Mouse (Mus musculus): ENCODE measurements around the gene Tgm4. TPM values are rescaled to one million over a fixed set of nuclear protein-coding genes. Genes with fewer than 3 reads are reported as not detected.

Gene Tgm4
- polyA plus RNA-seq, 1 experiment from 2014 or later = 0.61 TPM

GRCm38 (mm10) chr9:123031496-123032246, 2.9 kb upstream of the Tgm4 start:
- Histone ChIP-seq H3K4me2 (ENCODE audit: low read length) (no peak overlapping the region), H3K4me1 (ENCODE audit: control insufficient read depth, insufficient read depth, low read depth, low read length) (no peaks in the 10 kb centered on the region), H3K4me3 (ENCODE audit: low read length) (no peak overlapping the region), H3K27ac (ENCODE audit: low read depth, low read length) (no peak overlapping the region), H3K9ac (ENCODE audit: low read depth, low read length) (no peak overlapping the region), H3K27me3 (replicated peaks; ENCODE audit: control insufficient read depth, insufficient read depth, low read length) (no peaks in the 10 kb centered on the region), H3K36me3 (ENCODE audit: control insufficient read depth, insufficient read depth, low read length) (no peaks in the 10 kb centered on the region), H3K9me3 (ENCODE audit: control insufficient read depth, low read length) (no peaks in the 10 kb centered on the region)
- WGBS = 85% methylated on average over 13 of the region's 13 CpGs
- no peak for ATAC-seq

- WGBS = 83% methylated on average over 1 of the region's 1 CpGs
- ATAC-seq = no peak
- H3K4me2 ChIP-seq (ENCODE audit: low read length) = no peak overlapping the region
- no peak overlapping the region for H3K9ac ChIP-seq (ENCODE audit: low read depth, low read length)
- no peaks in the 10 kb centered on the region for H3K9me3 ChIP-seq (ENCODE audit: control insufficient read depth, low read length)
- H3K4me3 ChIP-seq (ENCODE audit: low read length) = no peak overlapping the region
- H3K27me3 ChIP-seq (replicated peaks; ENCODE audit: control insufficient read depth, insufficient read depth, low read length) = no peaks in the 10 kb centered on the region
- H3K36me3 ChIP-seq (ENCODE audit: control insufficient read depth, insufficient read depth, low read length) = no peaks in the 10 kb centered on the region
- H3K4me1 ChIP-seq (ENCODE audit: control insufficient read depth, insufficient read depth, low read depth, low read length) = no peaks in the 10 kb centered on the region
- no peak overlapping the region for H3K27ac ChIP-seq (ENCODE audit: low read depth, low read length)
These were observed 13.1 kb downstream of the Tgm4 start for GRCm38 (mm10) chr9:123047665-123048064.

- no peak overlapping the region for H3K4me3 ChIP-seq (ENCODE audit: low read length)
- no peak for ATAC-seq
- no peaks in the 10 kb centered on the region for H3K9me3 ChIP-seq (ENCODE audit: control insufficient read depth, low read length)
- no peaks in the 10 kb centered on the region for H3K4me1 ChIP-seq (ENCODE audit: control insufficient read depth, insufficient read depth, low read depth, low read length)
- H3K27me3 ChIP-seq (replicated peaks; ENCODE audit: control insufficient read depth, insufficient read depth, low read length) = no peaks in the 10 kb centered on the region
- H3K4me2 ChIP-seq (ENCODE audit: low read length) = no peak overlapping the region
- no peak overlapping the region for H3K9ac ChIP-seq (ENCODE audit: low read depth, low read length)
- H3K27ac ChIP-seq (ENCODE audit: low read depth, low read length) = no peak overlapping the region
- no peaks in the 10 kb centered on the region for H3K36me3 ChIP-seq (ENCODE audit: control insufficient read depth, insufficient read depth, low read length)
These were observed 24.3 kb downstream of the Tgm4 start for GRCm38 (mm10) chr9:123058724-123059292.

GRCm38 (mm10) chr9:123060172-123060571, 25.6 kb downstream of the Tgm4 start:
- 92% methylated on average over 3 of the region's 3 CpGs for WGBS
- no peak overlapping the region for H3K27ac ChIP-seq (ENCODE audit: low read depth, low read length)
- H3K36me3 ChIP-seq (ENCODE audit: control insufficient read depth, insufficient read depth, low read length) = no peaks in the 10 kb centered on the region
- no peak overlapping the region for H3K4me2 ChIP-seq (ENCODE audit: low read length)
- no peaks in the 10 kb centered on the region for H3K4me1 ChIP-seq (ENCODE audit: control insufficient read depth, insufficient read depth, low read depth, low read length)
- H3K4me3 ChIP-seq (ENCODE audit: low read length) = no peak overlapping the region
- H3K27me3 ChIP-seq (replicated peaks; ENCODE audit: control insufficient read depth, insufficient read depth, low read length) = no peaks in the 10 kb centered on the region
- H3K9ac ChIP-seq (ENCODE audit: low read depth, low read length) = no peak overlapping the region
- ATAC-seq = no peak
- no peaks in the 10 kb centered on the region for H3K9me3 ChIP-seq (ENCODE audit: control insufficient read depth, low read length)

- no peak for ATAC-seq
- WGBS = 94% methylated on average over 5 of the region's 5 CpGs
- no peak overlapping the region for H3K4me3 ChIP-seq (ENCODE audit: low read length)
- no peak overlapping the region for H3K4me2 ChIP-seq (ENCODE audit: low read length)
- no peak overlapping the region for H3K27ac ChIP-seq (ENCODE audit: low read depth, low read length)
- peaks cover 27% of the 10 kb centered on the region for H3K36me3 ChIP-seq (ENCODE audit: control insufficient read depth, insufficient read depth, low read length)
- H3K9ac ChIP-seq (ENCODE audit: low read depth, low read length) = no peak overlapping the region
- no peaks in the 10 kb centered on the region for H3K4me1 ChIP-seq (ENCODE audit: control insufficient read depth, insufficient read depth, low read depth, low read length)
- no peaks in the 10 kb centered on the region for H3K27me3 ChIP-seq (replicated peaks; ENCODE audit: control insufficient read depth, insufficient read depth, low read length)
- no peaks in the 10 kb centered on the region for H3K9me3 ChIP-seq (ENCODE audit: control insufficient read depth, low read length)
These were observed 44.6 kb downstream of the Tgm4 start for GRCm38 (mm10) chr9:123079149-123079548.

GRCm38 (mm10) chr9:123080355-123080754, 45.8 kb downstream of the Tgm4 start:
- Histone ChIP-seq H3K27ac (ENCODE audit: low read depth, low read length) (no peak overlapping the region), H3K4me2 (ENCODE audit: low read length) (no peak overlapping the region), H3K27me3 (replicated peaks; ENCODE audit: control insufficient read depth, insufficient read depth, low read length) (no peaks in the 10 kb centered on the region), H3K9ac (ENCODE audit: low read depth, low read length) (no peak overlapping the region), H3K4me1 (ENCODE audit: control insufficient read depth, insufficient read depth, low read depth, low read length) (no peaks in the 10 kb centered on the region), H3K36me3 (ENCODE audit: control insufficient read depth, insufficient read depth, low read length) (peaks cover 28% of the 10 kb centered on the region), H3K9me3 (ENCODE audit: control insufficient read depth, low read length) (no peaks in the 10 kb centered on the region), H3K4me3 (ENCODE audit: low read length) (no peak overlapping the region)
- no peak for ATAC-seq
- 86% methylated on average over 7 of the region's 7 CpGs for WGBS

GRCm38 (mm10) chr9:123080796-123081195, 46.3 kb downstream of the Tgm4 start:
- Histone ChIP-seq H3K9me3 (ENCODE audit: control insufficient read depth, low read length) (no peaks in the 10 kb centered on the region), H3K4me1 (ENCODE audit: control insufficient read depth, insufficient read depth, low read depth, low read length) (no peaks in the 10 kb centered on the region), H3K4me2 (ENCODE audit: low read length) (no peak overlapping the region), H3K27ac (ENCODE audit: low read depth, low read length) (no peak overlapping the region), H3K36me3 (ENCODE audit: control insufficient read depth, insufficient read depth, low read length) (peaks cover 29% of the 10 kb centered on the region), H3K9ac (ENCODE audit: low read depth, low read length) (no peak overlapping the region), H3K4me3 (ENCODE audit: low read length) (no peak overlapping the region), H3K27me3 (replicated peaks; ENCODE audit: control insufficient read depth, insufficient read depth, low read length) (no peaks in the 10 kb centered on the region)
- 78% methylated on average over 1 of the region's 1 CpGs for WGBS
- no peak for ATAC-seq

GRCm38 (mm10) chr9:123085373-123085772, 50.8 kb downstream of the Tgm4 start:
- Histone ChIP-seq H3K4me3 (ENCODE audit: low read length) (no peak overlapping the region), H3K36me3 (ENCODE audit: control insufficient read depth, insufficient read depth, low read length) (peaks cover 41% of the 10 kb centered on the region)
- WGBS = 82% methylated on average over 1 of the region's 1 CpGs

GRCm38 (mm10) chr9:123087558-123087957, 53.0 kb downstream of the Tgm4 start:
- H3K9me3 ChIP-seq (ENCODE audit: control insufficient read depth, low read length) = no peaks in the 10 kb centered on the region
- H3K4me1 ChIP-seq (ENCODE audit: control insufficient read depth, insufficient read depth, low read depth, low read length) = no peaks in the 10 kb centered on the region
- no peak overlapping the region for H3K9ac ChIP-seq (ENCODE audit: low read depth, low read length)
- H3K4me3 ChIP-seq (ENCODE audit: low read length) = no peak overlapping the region
- H3K27ac ChIP-seq (ENCODE audit: low read depth, low read length) = no peak overlapping the region
- peaks cover 39% of the 10 kb centered on the region for H3K36me3 ChIP-seq (ENCODE audit: control insufficient read depth, insufficient read depth, low read length)
- no peak overlapping the region for H3K4me2 ChIP-seq (ENCODE audit: low read length)
- WGBS = 75% methylated on average over 3 of the region's 3 CpGs
- no peak for ATAC-seq
- no peaks in the 10 kb centered on the region for H3K27me3 ChIP-seq (replicated peaks; ENCODE audit: control insufficient read depth, insufficient read depth, low read length)

More at GRCm38 (mm10) chr9:123085373-123085772, 50.8 kb downstream of the Tgm4 start:
- ATAC-seq = no peak
- Histone ChIP-seq H3K4me2 (ENCODE audit: low read length) (no peak overlapping the region), H3K9me3 (ENCODE audit: control insufficient read depth, low read length) (no peaks in the 10 kb centered on the region), H3K27ac (ENCODE audit: low read depth, low read length) (no peak overlapping the region), H3K4me1 (ENCODE audit: control insufficient read depth, insufficient read depth, low read depth, low read length) (no peaks in the 10 kb centered on the region), H3K27me3 (replicated peaks; ENCODE audit: control insufficient read depth, insufficient read depth, low read length) (no peaks in the 10 kb centered on the region), H3K9ac (ENCODE audit: low read depth, low read length) (no peak overlapping the region)
